In genomic region chr12:35649772-35650171, GRCm38 (mm10) we compare ENCODE assay signal across 24 mouse cellular contexts.
DNase-seq lines count a peak whose midpoint lies in the region; ATAC-seq and TF ChIP-seq lines count a peak whose summit lies in the region.
"Had no signal": no experiment of that assay in that cellular context is flagged by ENCODE, and none has a peak within 500 bp of the region (broad histone marks: within the 10 kb centered on the region; RNA-seq: fewer than 3 reads in every experiment).

No protein-coding gene starts in this region.

- WGBS in lung, embryonic 14.5 days, result 49% methylated on average over 3 of the region's 3 CpGs
- WGBS in lung, embryonic 16.5 days, result 53% methylated on average over 3 of the region's 3 CpGs

- H3K4me3 ChIP-seq in lung, embryonic 14.5 days (ENCODE audit: low read depth, low read length), result no peak overlapping the region
- H3K4me3 ChIP-seq in lung, embryonic 16.5 days (ENCODE audit: low read length), result no peak overlapping the region
- H3K4me3 ChIP-seq: embryonic facial prominence, embryonic 10.5 days; embryonic facial prominence, embryonic 12.5 days; forebrain, embryonic 13.5 days; forebrain, embryonic 15.5 days had no signal

- H3K4me2 ChIP-seq in lung, embryonic 14.5 days, result no peak overlapping the region
- no peak overlapping the region for H3K4me2 ChIP-seq in lung, embryonic 16.5 days (ENCODE audit: low read depth, low read length)
- H3K4me2 ChIP-seq: embryonic facial prominence, embryonic 12.5 days; forebrain, embryonic 13.5 days; forebrain, embryonic 15.5 days had no signal

- no peak for ATAC-seq in CD4-positive, CD25-positive, alpha-beta regulatory T cell, adult 4 months
- peak; percentile 78; the same call in 1 of the 2 replicates for ATAC-seq in lung, embryonic 14.5 days (ENCODE audit: insufficient read depth)
- peak; percentile 57 for ATAC-seq in lung, embryonic 16.5 days (ENCODE audit: low read depth)
- ATAC-seq: activated CD4-positive, CD25-positive, alpha-beta regulatory T cell, adult 4 months; forebrain, embryonic 13.5 days; forebrain, embryonic 15.5 days; forebrain, postnatal 0 days; Patski had no signal

- peak; percentile 1 for DNase-seq in CD4-positive, CD25-positive, alpha-beta regulatory T cell, adult 2 months (ENCODE audit: low read depth, low spot score)
- peak; percentile 76 for DNase-seq in lung, embryonic 14.5 days
- DNase-seq in lung, postnatal 14 days, result no peak
- DNase-seq in lung, postnatal 25 days (ENCODE audit: low spot score), result no peak
- DNase-seq: adrenal gland, adult 8-10 months; adrenal gland, postnatal 14 days; adrenal gland, postnatal 36 days; B cell, adult 2 months; cerebellum, adult 11-12 months; cerebellum, adult 2 months; cerebellum, adult 9-10 months; cerebellum, postnatal 10 days; cerebellum, postnatal 25 days; forebrain, postnatal 0 days had no signal

- no peaks in the 10 kb centered on the region for H3K9me3 ChIP-seq in lung, embryonic 14.5 days (ENCODE audit: low read depth, low read length)
- H3K9me3 ChIP-seq in lung, embryonic 16.5 days (ENCODE audit: control insufficient read depth, low read length), result no peaks in the 10 kb centered on the region
- H3K9me3 ChIP-seq: embryonic facial prominence, embryonic 10.5 days; embryonic facial prominence, embryonic 12.5 days; forebrain, embryonic 13.5 days; forebrain, embryonic 15.5 days had no signal

- no peaks in the 10 kb centered on the region for H3K4me1 ChIP-seq in lung, embryonic 14.5 days (ENCODE audit: insufficient read depth)
- H3K4me1 ChIP-seq in lung, embryonic 16.5 days (replicated peaks; ENCODE audit: control insufficient read depth, insufficient read depth, low read length), result no peaks in the 10 kb centered on the region
- H3K4me1 ChIP-seq: embryonic facial prominence, embryonic 10.5 days; embryonic facial prominence, embryonic 12.5 days; forebrain, embryonic 13.5 days; forebrain, embryonic 15.5 days had no signal

- H3K36me3 ChIP-seq in lung, embryonic 14.5 days (ENCODE audit: insufficient read depth), result no peaks in the 10 kb centered on the region
- H3K36me3 ChIP-seq in lung, embryonic 16.5 days (ENCODE audit: control insufficient read depth, insufficient read depth, low read length), result no peaks in the 10 kb centered on the region
- H3K36me3 ChIP-seq: embryonic facial prominence, embryonic 10.5 days; embryonic facial prominence, embryonic 12.5 days; forebrain, embryonic 15.5 days; G1E had no signal

- TF ChIP-seq CTCF in lung, embryonic 14.5 days (IDR thresholded peaks at IDR 0.05; ENCODE audit: low read depth), result no peak

- no peak overlapping the region for H3K27ac ChIP-seq in lung, embryonic 14.5 days (ENCODE audit: low read depth)
- H3K27ac ChIP-seq in lung, embryonic 16.5 days (ENCODE audit: low read length), result no peak overlapping the region
- H3K27ac ChIP-seq: embryonic facial prominence, embryonic 10.5 days; embryonic facial prominence, embryonic 12.5 days; forebrain, embryonic 13.5 days; forebrain, embryonic 15.5 days had no signal

- no peaks in the 10 kb centered on the region for H3K27me3 ChIP-seq in lung, embryonic 14.5 days (ENCODE audit: insufficient read depth, low read length)
- no peaks in the 10 kb centered on the region for H3K27me3 ChIP-seq in lung, embryonic 16.5 days (ENCODE audit: control insufficient read depth, insufficient read depth, low read depth, low read length)
- H3K27me3 ChIP-seq: CH12.LX; embryonic facial prominence, embryonic 12.5 days; forebrain, embryonic 13.5 days; forebrain, embryonic 15.5 days; Patski had no signal

- no peak overlapping the region for H3K9ac ChIP-seq in lung, embryonic 14.5 days
- no peak overlapping the region for H3K9ac ChIP-seq in lung, embryonic 16.5 days (ENCODE audit: low read length)
- H3K9ac ChIP-seq: embryonic facial prominence, embryonic 12.5 days; forebrain, embryonic 13.5 days; forebrain, embryonic 15.5 days; forebrain, postnatal 0 days had no signal

Comparison
In these comparisons a context has a peak if more than half of its experiments do, and no peak if none do; other contexts are left out.
1. DNase-seq: peak in CD4-positive, CD25-positive, alpha-beta regulatory T cell, adult 2 months (single experiment) and lung, embryonic 14.5 days (single experiment); none in lung, postnatal 14 days (single experiment) and lung, postnatal 25 days (single experiment).